Mouse (Mus musculus): Measurements from ENCODE around the gene Nfe2l2.
"Not testable (repeated sequence)": the region's sequence is repeated elsewhere in the genome, so short reads cannot be mapped to it uniquely, and the experiment has no call there.

The Nfe2l2 gene

DNA sequence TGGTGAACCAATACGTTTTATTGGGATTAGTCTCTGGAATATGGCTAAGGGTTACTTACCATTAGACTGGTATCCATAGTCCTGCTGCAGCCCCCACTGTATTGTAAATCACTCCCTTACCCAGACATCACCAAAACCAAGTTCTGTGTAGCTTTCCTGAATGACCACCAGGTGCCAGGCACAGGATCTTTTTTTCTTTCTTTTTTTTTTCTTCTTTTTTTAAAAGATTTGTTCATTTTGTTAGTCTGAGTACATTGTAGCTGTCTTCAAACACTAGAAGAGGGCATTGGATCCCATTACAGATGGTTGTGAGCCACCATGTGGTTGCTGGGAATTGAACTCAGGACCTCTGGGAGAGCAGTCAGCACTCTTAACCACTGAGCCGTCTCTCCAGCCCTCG is 8.6 kb upstream of the Nfe2l2 start:
- no peak for DNase-seq (ENCODE audit: low spot score)

DNA sequence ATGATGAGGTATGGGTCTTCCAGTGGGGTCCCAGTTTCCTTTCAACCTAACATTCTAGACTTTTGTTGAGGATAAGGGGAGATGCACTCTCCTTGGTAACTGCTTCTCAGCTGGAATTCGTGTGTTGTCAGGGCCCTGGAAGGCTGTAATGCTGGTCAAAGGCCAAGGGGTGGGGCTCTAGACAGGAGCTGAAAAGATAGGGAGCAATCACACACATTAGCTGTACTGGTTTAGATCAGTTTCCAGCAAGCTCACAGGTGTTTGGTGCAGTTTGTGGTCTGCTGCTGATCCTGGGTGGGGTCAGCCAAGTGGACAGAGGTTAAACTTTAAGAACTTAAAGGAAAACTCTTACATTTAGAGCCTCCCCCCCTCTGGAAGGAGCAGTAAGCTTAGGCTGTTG is 3.0 kb upstream of the Nfe2l2 start:
- DNase-seq (ENCODE audit: low spot score): no peak

DNA sequence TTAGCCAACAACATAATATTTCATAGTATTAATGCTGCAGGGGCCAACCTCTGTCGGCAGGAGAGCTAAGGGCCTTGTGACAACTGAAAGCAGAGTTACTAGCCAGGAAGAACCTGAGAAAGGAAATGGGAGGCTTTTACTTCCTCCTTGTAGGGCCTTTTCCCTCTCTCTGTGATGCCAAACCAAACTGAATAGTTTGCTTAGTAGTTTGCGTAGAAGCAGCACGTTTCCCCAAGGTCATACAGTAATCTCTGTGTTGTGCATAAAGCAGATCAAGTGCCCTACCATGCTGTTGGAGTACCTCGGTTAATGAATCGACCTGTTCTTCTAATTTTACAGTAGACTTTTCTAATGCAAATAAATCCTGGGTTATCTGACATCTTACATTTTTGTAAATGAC is 2.0 kb upstream of the Nfe2l2 start:
- no peak for DNase-seq (ENCODE audit: low spot score)

DNA sequence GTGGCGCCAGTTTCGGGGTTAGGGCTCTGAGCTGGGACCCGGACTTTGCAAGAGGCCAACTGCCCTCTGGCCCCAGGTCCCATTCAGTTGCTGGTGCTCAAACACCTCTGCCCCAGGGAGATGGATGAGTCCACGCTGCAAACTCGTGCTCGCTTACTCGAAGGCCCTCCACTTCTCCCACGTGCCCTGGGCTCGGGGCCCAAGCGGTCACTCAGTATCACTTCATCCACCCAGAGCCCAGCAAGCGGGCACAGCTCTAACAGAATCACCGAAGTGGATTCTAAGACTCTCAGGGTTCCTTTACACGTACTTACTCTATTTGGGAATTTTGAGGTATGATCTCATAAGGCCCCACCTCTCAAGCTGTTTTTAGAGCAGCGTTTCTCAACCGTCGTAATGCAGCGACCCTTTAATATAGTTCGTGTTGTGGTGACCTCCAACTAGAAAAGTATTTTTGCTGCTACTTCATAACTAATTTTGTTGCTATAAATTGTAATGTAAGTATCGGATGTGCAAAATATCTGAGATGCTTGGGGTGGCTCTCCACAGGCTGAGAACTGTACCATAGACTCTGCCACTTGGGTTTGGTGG is 816 bp upstream of the Nfe2l2 start:
- DNase-seq (ENCODE audit: low spot score): no peak

DNA sequence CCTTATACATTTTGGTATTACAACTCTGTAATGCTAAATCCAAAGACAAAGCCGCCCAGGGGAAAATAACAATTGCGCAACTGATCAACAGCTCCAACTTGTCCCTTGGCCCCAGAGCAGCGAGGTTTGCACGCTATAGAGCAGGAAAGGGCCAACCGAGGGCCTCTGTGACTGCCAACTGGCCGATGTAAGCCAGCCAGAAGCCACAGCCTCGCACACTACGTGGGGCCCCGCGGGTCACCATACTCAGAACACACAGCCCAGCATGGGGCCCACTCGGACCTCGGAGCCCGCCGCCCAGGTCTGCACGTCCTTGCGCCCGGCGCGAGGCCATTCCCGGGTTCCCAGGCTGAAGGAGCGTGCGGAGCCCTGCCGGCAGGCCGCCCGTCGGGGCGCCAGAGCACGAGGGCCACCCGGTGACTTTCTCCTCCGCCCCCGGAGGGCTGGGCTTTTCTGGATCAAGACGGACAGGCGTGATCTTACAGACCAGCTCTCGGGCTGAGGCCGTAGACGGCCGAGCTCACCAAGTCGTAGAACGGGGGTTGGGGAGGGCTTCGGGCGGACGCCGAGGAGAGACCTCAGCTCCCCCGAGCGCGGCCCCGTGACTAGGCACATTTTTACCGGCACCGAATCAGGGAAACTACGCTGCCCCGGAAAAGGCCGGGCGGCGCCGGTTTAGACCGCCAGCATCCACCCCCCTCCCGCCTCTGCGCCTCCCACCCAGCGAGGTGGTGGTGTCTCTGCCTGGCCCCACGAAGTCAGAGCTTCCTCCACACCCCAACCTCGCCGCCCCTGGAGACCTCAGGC is 863 bp downstream of the Nfe2l2 start:
- peak; percentile 84 for DNase-seq (ENCODE audit: low spot score)

DNA sequence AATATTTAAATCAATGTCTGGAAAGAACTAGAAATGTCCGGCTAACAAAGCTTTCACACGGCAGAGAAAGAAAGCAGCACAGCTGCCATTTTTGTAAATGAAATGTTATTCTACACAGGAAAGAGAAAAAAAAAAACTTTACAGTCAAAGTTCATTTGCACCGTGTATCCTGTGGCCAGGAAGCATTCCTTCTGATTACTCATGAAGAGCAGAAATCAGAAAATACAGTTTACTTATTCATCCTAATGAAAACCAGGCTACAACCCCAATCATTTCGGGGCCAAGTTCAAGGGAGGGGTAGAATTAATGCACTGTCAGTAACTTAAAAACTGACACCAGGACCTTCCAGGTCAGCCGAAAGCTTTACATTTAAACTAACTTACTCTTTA is 1.9 kb downstream of the Nfe2l2 start:
- no peak for DNase-seq (ENCODE audit: low spot score)

DNA sequence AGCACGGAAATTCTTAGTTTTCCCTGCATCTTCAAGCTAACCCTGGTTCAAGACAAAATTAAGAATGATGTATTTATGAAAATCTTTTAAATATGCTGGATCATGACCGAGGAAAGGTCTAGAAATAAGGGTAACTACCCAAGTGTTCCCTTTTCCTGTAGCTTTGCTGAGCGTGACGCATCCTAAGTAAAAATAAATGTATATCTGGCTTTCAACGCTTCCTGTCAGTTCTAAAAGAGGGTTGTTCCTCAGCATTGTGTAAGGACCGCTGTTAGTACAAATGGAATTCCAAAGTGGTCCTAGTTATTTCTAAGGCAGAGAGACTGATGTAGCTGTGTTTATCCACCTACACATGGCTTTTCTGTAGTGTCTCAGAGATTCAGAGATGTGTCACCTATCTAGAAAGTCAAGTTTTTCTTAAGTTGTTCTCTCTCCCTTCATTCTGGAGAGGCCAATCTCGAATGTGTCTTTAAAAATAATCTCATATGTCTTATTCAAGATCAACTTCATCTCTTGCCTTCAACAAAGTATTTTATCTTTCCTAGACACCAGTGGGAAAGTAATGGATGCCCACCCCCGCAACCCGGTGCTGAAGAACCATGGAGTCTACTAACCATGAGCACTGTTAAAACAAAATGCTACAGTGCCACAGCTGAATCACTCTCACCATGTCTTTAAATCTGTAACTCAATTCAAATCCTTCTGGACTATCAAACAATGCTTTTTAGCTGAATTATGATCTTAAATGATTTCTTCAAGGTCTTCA is 2.4 kb downstream of the Nfe2l2 start:
- DNase-seq (ENCODE audit: low spot score): no peak

DNA sequence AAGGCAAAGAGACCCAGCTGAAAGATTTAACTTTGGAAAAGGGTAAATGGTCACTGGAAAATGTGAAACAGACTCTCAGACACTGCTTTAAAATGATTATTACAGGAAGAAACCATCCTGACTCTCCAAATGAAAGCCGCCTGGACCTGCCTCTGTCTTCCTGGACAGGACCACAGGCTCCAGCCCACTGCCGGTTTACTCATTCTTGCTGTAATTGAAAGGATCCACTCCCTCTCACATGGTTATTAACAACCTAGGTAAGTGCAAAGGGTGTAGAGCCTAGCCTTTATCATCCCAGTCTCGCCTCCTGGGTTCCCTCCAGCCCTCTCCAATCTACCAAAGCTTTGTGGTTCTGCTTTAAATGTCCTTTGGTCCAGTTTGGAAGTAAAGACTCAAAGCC is 3.2 kb downstream of the Nfe2l2 start:
- DNase-seq (ENCODE audit: low spot score): no peak

DNA sequence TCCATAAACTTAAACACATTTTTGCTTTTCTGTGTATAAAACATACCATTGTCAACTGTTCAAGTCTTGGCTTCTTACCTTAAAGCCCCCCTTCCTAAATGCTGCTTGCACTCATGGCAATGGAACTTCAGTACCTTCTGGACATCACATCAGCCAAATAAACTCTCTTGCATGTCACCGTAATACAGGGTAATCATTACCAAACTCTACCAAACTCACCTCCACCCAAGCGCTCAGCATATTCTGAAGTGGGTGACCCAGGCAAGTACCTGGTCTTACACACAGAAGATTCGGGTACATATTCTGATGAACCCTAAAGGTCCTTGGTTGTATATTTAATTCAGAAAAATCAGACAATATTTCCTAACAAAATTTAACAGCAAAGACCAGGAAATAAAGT is 3.9 kb downstream of the Nfe2l2 start:
- no peak for DNase-seq (ENCODE audit: low spot score)

DNA sequence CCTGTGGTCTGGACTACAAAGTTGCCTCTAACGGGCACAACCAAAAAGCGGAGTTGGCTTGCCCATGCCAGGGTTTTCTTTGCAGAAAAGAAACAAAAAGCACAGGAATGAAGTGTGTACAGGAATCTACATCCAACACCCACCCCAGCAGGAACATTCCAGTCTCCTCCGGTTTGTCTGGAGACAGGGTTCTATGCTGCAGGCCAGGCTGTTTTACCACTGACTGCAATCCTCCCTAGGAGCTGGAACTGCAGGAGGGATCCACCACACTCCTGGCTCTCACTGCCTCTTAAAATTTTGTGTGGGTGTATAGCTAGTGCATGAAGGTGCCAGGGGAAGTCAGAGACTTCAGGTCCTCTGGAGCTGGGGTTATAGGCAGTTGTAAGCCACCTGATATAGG is 5.6 kb downstream of the Nfe2l2 start:
- no peak for DNase-seq (ENCODE audit: low spot score)

DNA sequence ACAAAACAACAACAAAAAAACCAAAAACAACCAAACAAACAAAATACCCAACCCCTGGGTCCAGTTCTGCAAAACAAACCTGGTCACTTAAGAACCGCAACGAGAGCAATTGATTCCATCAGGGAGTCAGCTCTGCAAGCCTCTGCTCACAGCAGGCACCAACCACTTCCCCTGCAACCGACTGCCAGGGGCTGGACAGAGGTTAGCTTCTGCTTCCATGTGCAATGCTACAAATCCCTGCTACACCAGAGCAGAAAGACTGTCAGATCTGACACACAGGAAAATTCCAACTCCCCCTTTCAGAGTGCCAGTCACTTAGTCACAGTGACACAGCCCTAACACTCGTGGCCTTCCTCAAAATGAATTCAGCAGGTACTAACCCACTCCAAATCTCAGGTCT is 6.4 kb downstream of the Nfe2l2 start:
- no peak for DNase-seq (ENCODE audit: low spot score)

DNA sequence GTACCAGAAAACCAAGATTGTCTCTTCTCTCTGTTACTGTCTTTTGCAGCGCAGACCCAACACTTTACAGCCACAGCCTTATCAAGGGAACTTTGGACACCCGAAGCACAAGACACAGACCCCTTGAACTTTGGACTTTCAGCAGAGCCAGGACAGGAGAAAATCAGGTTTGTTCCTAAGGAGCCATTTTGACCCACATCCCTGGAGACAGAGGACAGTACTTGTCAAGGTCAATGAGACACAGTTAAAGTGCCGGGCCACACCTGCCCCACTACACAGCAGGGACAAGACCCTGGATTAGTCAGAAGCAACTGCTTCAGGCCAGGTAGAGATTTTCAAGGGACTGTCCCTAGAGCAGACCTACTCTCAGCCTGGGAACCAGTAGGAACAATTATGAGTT is 7.2 kb downstream of the Nfe2l2 start:
- no peak for DNase-seq (ENCODE audit: low spot score)

DNA sequence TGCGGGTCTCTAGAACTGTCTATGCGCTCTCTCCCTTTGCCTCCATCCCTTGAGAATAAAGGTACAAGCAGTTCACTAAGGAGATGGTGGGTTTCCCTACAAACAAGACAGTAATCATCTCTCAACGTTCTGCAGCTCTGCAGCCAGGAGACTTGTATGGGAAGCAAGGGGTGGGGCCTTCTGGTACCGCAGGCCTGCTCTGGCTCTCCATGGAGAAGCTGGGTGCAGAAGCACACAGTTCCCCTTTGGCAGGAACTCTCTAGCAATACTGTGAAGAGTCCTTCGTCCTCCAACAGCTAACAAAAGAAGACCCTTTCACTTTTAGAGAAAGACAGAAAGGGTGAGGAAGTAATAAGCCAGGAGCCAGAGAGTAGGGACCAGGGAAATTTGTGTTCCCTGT is 8.1 kb downstream of the Nfe2l2 start:
- no peak for DNase-seq (ENCODE audit: low spot score)

DNA sequence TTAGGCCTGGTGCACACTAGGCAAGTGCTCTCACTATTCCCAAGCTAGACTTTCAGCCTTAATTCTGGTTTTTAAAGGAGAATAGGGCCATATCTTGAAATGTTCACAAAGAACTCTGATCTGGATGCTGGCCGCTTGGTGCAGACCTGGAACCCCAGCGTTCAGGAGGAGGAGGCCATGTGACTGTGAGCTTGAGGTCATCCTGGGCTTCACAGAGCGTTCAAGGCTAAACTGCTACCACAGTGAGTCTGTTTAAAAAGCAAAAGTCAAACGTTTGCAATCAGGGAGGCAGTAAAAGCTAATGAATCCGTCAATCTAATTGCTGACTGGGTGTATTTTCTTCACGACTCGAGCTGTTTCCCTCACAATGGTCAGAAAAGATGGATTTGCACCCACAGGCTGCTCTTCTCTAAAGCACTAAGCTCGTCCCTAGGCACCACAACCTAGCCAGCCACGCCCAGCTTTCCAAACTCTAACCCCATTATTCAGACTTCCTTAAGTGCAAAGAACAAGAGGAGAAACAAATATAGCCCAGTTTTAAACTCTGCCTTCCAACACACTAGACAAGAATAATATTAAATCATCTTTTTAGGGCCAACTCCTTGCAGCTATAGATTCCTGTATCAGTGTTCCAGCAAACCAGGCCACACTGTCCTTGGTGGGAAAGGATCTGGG is 8.6 kb downstream of the Nfe2l2 start:
- DNase-seq (ENCODE audit: low spot score): no peak

DNA sequence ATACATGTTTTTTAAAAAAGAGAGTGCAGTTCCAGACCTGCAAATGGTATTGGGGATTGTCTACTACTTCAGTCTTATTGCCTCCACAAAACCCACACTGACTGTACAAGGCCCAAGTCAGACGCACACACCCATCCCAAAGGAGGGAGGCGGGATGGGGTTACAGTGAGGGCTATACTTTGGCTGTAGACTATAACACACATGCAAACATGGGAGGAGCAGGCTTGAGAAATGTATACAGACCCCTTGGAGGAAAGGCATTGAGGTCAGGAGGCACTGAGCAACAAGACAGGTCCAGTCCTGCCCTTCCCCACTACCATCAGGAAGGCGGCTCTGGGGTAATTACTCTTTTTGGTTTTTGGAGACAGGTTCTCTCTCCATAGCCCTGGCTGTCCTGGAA is 9.5 kb downstream of the Nfe2l2 start:
- DNase-seq (ENCODE audit: low spot score): not testable (repeated sequence)

DNA sequence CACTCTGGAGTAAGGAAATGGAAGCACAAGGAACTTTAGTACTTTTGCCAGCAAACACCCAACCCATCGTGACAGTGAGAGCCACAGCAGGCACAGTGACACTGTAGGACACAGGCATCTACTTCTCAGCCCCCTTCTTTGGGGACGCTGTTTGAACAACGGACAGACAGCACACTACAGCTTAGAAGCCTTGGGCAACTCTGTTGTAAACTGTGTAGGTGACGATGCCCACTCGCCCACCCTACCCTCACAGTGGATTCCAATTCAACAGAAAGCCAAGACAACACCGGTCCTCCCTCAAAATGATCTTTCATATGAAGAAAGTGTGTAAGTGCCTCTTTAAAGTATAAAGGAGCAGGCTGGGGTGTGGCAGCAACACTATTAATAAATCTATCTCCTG is 12.1 kb downstream of the Nfe2l2 start:
- no peak for DNase-seq (ENCODE audit: low spot score)

DNA sequence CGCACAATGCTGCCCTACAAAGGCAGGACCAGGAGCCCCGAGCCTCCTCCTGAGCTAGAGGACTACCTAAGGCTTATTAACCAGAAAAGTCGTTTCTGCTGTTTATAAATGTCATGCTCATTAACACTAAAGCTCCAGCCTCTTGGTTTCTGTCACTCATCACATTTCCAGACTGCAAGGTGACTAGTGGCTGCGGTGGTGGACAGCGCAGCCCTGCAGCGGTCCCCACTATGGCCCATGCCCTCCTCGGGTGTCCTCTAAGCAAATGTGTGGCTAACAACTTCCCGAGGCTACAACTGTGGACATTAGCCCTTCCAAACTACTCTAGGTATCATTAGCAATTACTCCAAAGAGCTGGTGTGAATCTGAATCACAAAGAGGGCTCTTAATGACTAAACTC is 13.1 kb downstream of the Nfe2l2 start:
- no peak for DNase-seq (ENCODE audit: low spot score)

DNA sequence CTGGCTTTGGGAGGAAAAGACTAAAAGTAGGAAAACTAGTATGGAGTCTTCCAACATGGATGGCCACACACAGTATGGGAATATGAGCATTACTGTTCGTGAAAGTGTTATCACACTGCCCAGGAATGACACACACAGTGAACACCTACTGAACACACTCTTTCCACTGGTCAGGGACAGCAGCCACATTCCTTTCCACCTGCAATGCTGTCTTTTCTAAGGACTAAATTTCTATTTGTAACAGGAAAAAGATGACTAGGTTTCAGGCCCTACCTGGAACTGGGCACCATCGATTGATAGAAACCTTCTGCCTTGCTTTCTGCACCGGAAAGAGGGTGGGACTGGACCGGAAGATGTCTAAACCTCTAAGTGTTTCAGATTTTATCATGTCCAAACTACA is 13.8 kb downstream of the Nfe2l2 start:
- no peak for DNase-seq (ENCODE audit: low spot score)

DNA sequence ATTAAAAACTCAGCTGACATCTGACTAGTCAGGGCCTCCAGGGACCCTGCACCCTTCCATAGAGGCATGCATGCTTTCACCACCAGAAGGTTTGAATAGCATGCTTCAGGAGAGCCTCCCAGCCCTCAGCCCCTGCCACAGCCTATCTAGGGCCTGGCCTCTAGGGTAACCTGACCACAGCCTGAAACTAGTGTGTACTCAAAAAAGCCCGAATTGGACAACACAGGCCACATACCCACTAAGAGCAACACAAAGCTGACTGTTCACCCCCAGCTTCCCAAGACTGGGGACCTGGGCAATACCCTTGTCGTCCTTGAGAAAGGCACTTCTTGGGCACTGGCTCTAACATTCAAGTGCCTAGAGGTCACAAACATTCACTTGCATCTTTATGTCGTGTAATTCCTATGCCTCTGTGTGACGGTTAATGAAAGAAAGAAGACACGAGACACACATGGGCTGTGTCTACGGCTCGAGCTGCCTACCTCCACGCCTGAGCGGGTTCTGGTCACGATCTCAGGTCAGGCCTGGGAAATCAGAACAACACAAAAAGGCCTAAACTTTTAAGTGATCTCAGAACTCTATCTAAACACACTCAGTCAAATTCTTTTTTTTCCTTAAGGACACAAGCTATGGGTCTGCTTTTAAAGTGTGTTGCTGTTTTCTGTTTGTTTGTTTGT is 14.8 kb downstream of the Nfe2l2 start:
- no peak for DNase-seq (ENCODE audit: low spot score)

DNA sequence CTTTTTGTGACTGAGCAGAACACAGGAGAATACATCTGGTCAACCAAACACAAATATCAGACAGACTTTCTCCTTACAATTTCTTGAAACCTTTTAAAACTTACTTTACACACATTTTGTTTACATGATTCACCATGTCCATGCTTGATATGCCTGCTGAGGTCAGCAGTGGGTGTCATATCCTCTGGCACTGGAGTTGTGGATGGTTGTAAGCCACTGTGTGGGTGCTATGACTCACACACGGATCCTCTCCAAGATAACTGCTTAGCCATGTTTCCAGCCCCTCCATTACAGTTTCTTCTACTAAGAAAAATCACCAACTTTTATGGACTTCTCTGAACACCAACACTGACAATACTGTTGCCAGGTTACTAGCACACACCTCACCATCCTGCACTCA is 15.5 kb downstream of the Nfe2l2 start:
- DNase-seq (ENCODE audit: low spot score): no peak

DNA sequence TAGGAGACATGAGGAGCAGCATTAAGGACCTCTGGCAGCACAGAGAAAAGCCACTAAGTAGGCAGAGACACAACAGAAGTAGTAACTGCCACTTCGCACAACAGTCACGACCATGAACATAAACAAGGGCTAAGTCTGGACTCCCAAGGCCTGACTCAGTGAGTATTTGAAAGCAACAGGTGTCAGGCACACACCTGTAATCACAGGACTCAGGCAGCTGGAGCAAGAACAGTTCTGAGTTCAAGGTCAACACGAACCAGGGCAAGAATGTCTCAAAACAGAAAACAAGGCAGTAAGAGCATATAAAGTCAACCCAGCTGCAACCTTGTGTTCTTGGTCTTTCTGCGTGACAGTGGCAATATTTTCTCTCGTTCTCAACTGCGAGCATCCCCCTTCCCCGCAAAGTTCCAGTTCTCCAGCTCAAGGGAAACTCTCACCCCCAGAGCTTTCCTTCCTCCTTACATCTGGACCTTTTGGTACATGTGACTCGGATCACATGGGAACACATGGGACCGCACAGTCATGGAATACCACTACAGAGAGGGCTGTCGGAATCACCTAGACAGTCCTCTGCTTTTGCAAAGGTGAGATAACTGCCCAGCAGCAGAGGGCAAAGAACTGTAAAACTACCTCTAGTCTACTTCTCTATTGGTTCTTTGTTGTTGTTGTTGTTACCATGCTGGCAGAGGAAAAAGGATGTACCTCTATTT is 17.2 kb downstream of the Nfe2l2 start:
- no peak for DNase-seq (ENCODE audit: low spot score)

DNA sequence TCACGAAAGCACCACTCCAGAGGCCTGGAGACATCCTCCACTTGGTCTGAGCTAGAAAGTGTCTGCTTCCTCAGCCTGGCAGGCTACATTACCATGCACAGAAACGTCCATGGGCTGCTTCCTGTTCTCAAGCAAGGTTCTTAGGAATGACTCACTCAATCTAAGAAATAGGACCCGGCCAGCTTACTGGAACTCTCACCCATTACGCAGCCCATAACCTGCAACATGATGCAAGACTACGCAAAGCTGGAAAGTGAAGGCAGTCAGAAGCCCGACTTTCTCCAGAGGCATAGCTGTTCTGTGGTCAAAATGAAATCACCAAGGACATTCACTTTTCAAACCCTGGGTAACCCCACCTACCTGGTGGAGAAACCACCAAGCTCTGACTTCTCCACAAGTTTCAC is 19.0 kb downstream of the Nfe2l2 start:
- no peak for DNase-seq (ENCODE audit: low spot score)

All from ovary, postnatal 10 days (tissue).